Mouse (Mus musculus) Patski (cell line): ENCODE data around the gene Grasp. TPM values are rescaled to one million over a fixed set of nuclear protein-coding genes. Genes with fewer than 3 reads are reported as not detected.

ENCODE experiments used
- ATAC-seq: fragments of 100-300 bp; one replicate; pipeline ENCODE4 v1.8.0; 2021
- CTCF ChIA-PET: fragments of 350-600 bp; sonication (Branson Sonifier 250); formaldehyde crosslinking; loops from one replicate; lab custom pipeline; 2022; ENCODE audit warnings: inconsistent platforms; lab: Charles Lee
- POLR2A ChIA-PET: fragments of 350-600 bp; sonication (Branson Sonifier 250); formaldehyde crosslinking; loops from one replicate; lab custom pipeline; 2022; ENCODE audit warnings: antibody characterized with exemption, inconsistent platforms; lab: Charles Lee
- DNase-seq: peaks from one replicate; pipeline ENCODE4 v3.0.0-alpha.2; 2011; ENCODE audit warnings: low read depth, low spot score
- H3K27me3 ChIP-seq: fragments of 371-371 bp; one replicate; pipeline ENCODE4 v1.5.1; 2021
- CTCF ChIP-seq: fragments of 100-300 bp; IDR thresholded peaks from one replicate; pipeline ENCODE4 v1.5.1; 2021
- in situ Hi-C: fragments of 300-500 bp; cut with MboI; formaldehyde crosslinking; loops from 3 replicates; pipeline ENCODE4 v1.11.1; 2018; ENCODE audit warnings: low pct_unique_long_range_greater_than_20kb, mixed read lengths
- polyA plus RNA-seq: library from polyadenylated mRNA; unstranded; gene quantifications from one replicate; pipeline ENCODE4 v1.2.3, GENCODE M21; 2021

Gene Grasp
- polyA plus RNA-seq, 1 experiment from 2014 or later: 6.8 TPM

DNA sequence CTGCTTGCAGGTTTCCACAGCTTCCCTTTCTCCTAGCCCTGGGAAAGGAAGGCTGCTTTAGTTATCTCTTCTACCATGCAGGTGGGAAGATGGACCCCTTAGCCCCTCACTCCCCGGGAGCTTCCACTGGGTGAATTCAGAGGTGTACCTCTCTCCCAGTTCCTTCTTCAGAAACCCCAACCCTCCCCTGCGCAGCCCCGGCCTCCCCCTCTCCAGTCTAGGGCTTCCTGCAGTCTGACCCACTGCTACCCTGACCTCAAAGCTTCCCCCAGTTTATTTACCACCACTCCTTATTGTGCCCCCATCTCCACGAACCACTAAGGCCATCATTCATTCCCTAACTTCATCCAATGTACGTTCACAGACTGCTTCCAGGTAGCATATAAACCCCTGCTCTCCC lies 392 bp upstream of the Grasp start:
- POLR2A ChIA-PET: interaction anchor here (0.6 to 3.8 kb wide), 3 partner anchors 13 to 53 kb away, joined by 3 to 29 read pairs (median 4); no protein-coding TSS in a partner anchor
- in situ Hi-C loops: no loop called here
- H3K27me3 ChIP-seq: no peaks in the 10 kb centered on the region
- ATAC-seq (no peak), DNase-seq (no peak)
- CTCF ChIA-PET: interaction anchor here (1.8 to 8.2 kb wide), 3 partner anchors 9 to 13 kb away, joined by 4 to 92 read pairs (median 28); no protein-coding TSS in a partner anchor
- TF ChIP-seq CTCF: no peak

DNA sequence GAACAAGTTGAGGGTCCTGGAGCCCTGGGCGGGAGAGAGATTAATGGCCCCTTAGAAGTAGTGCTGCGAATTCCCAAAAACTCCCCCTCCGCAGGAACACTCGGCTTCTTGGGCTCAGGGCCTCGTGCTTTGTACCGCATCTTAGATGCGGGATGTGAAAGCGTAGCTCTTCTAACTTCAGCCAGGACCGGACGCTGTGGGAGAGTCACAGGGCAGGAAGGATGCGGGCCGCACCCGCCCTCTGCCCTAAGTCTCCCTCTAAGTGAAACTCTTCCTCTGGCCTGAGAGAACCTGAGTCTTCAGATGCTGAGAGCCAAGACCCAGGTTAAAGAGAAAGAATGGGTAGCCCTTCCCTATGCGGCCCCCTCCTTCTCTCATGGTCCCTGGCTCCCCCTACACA lies 989 bp downstream of the Grasp start:
- in situ Hi-C loops: no loop called here
- ATAC-seq: no peak
- no peak for DNase-seq
- no peak for TF ChIP-seq CTCF
- ChIA-PET CTCF (interaction anchor here (1.4 to 8.2 kb wide), 2 partner anchors 11 to 17 kb away, joined by 3 to 92 read pairs; no protein-coding TSS in a partner anchor), POLR2A (interaction anchor here (0.6 to 2.0 kb wide), 4 partner anchors 10 to 607 kb away, joined by 3 to 12 read pairs (median 3); no protein-coding TSS in a partner anchor)
- no peaks in the 10 kb centered on the region for H3K27me3 ChIP-seq

DNA sequence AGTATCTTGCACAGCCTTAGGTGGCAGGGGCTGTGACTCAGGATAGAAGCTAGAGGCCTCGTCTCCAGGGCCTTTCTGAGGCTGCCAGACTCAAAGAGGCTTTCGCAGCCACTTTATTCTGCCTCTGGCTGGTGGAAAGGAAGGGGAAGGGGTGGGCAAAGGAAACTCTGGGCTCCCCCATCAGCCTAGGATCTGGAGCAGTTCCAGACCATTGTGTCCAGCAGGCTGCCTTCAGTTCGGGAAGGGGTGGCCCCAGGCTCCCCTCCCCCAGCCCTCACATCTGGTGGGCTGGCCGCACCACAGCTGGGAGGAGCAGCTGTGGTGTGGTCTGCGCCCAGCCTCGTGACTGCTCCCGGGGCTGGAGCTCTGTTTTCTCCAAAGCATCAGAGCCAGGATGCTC lies 4.0 kb downstream of the Grasp start:
- DNase-seq: no peak
- POLR2A ChIA-PET: no interaction called here
- CTCF ChIA-PET: interaction anchor here (0.9 to 2.2 kb wide), 3 partner anchors 8 to 55 kb away, joined by 3 to 7 read pairs (median 4); no protein-coding TSS in a partner anchor
- H3K27me3 ChIP-seq: no peaks in the 10 kb centered on the region
- ATAC-seq: no peak
- TF ChIP-seq CTCF: no peak
- in situ Hi-C loops: no loop called here

DNA sequence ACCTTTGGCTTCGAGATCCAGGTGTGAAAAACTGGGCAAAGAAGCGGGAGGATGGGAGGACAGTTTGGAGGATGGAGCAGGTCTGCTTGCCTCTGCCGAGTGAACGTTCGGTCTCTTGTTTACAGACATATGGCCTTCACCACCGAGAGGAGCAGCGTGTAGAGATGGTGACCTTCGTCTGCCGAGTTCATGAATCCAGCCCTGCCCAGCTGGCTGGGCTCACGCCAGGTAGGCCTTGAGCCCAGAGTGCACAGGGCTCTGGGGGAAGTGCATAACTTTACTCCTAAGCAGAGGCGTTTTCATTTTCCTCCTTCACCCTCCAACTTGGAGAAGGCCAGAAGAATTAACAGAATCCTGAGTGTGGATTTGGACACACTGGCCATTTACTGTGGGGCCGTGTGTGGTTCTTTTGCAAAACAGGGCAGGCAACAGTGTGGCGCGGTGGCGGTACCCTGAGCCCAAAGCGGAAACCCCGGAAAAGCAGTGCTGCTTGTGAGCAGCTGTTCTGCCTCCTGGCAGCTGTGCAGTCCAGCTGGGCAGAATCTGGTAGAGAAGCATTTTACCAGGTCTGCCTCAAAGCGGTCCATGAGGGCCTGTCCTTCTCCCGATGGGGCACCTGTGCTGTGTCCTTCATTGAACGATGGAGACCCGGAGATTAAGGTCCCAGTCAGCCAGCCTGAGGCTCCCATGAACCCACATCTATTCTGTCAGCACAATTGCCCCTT lies 5.0 kb downstream of the Grasp start:
- H3K27me3 ChIP-seq: no peaks in the 10 kb centered on the region
- in situ Hi-C loops: no loop called here
- no peak for ATAC-seq
- no peak for TF ChIP-seq CTCF
- DNase-seq: no peak
- ChIA-PET POLR2A (no interaction called here), CTCF (interaction anchor here (2.2 kb wide), 1 partner anchor 9 kb away, joined by 7 read pairs; no protein-coding TSS in a partner anchor)

DNA sequence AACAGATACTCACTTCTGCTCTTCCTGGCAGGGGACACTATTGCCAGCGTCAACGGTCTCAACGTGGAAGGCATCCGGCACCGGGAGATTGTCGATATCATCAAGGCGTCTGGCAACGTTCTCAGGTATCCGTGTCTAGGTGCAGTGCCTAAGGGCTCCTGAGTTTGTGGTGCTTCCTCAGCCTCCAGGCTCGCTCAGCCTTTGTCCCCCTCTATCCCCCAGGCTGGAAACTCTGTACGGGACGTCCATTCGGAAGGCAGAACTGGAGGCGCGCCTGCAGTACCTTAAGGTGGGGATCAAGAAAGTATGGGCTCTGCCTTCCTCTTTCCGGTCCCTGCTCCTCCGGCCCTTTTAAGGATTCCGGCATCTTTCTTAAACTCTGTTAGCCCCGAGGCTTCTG lies 6.5 kb downstream of the Grasp start:
- ChIA-PET CTCF (interaction anchor here (1.0 kb wide), 1 partner anchor 53 kb away, joined by 3 read pairs; no protein-coding TSS in a partner anchor), POLR2A (no interaction called here)
- no peak for TF ChIP-seq CTCF
- no peak for DNase-seq
- ATAC-seq: no peak
- H3K27me3 ChIP-seq: no peaks in the 10 kb centered on the region
- in situ Hi-C loops: no loop called here

DNA sequence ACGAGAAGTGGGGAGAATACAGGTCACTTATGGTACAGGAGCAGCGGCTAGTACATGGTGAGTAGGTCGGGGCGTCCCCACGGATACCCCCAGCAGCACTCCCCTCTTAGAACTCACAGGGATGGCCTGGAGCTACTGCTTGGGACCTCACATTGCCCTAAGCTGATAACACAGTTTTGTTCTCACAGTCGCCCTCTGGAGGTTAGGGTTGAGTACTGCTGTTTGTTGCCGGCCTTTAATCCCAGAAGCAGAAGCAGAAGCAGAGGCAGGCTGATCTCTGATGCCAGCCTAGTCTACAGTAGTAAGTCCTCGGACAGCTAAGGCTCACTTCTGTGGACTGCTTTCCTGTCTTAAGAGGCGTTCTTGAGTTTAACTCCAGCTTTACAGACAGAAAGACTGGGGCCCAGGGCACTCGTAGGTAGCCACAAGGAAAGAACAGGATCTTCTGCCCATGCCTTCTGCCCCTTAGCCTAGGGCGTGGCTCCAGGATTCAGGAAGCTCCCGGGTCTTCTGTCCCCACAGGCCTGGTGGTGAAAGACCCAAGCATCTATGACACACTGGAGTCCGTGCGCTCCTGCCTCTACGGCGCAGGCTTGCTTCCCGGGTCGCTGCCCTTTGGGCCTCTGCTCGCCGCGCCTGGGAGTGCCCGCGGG lies 7.1 kb downstream of the Grasp start:
- H3K27me3 ChIP-seq: no peaks in the 10 kb centered on the region
- ChIA-PET POLR2A (no interaction called here), CTCF (interaction anchor here (1.0 kb wide), 1 partner anchor 52 kb away, joined by 3 read pairs; no protein-coding TSS in a partner anchor)
- no peak for ATAC-seq
- in situ Hi-C loops: no loop called here
- no peak for DNase-seq
- no peak for TF ChIP-seq CTCF

DNA sequence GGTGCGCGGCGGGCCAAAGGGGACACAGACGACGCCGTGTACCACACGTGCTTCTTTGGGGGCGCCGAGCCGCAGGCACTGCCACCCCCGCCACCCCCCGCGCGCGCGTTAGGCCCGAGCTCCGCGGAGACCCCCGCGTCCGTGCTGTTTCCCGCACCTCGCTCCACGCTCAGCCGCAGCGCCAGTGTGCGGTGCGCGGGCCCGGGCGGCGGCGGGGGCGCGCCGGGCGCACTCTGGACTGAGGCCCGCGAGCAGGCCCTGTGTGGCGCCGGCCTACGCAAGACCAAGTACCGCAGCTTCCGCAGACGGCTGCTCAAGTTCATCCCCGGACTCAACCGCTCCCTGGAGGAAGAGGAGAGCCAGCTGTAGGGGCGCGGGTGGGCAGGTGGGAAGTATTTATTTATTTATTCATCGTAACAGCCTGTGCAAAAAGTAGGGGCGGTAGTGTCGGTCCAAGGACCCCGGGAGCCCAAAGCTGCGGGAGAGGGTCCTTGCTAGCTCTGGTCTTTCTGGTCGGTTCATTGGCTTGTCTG lies 7.7 kb downstream of the Grasp start:
- ATAC-seq (no peak), DNase-seq (no peak)
- TF ChIP-seq CTCF: no peak
- in situ Hi-C loops: no loop called here
- ChIA-PET POLR2A (interaction anchor here (1.1 kb wide), 1 partner anchor 14 kb away, joined by 4 read pairs; no protein-coding TSS in a partner anchor), CTCF (no interaction called here)
- no peaks in the 10 kb centered on the region for H3K27me3 ChIP-seq

DNA sequence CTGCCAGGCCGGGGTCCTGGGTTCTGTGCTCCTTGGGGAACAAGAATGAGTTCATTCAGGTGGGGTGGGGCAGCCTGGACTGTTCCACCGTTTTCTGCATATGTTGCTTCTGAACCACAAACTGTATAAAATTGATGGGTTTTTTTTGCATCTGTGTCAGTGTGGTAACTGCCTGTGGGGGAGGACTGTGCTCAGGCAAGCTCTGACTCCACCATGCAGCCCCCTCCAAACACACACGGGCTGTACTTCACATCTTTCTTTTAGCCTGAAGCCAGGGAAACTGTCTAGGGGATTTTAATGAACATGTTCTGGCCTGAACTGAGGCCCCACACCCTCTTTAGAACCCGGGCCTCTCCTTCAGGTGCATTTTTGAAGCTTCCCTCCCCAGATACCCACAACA lies 8.6 kb downstream of the Grasp start:
- no peak for TF ChIP-seq CTCF
- no peak for ATAC-seq
- DNase-seq: no peak
- ChIA-PET POLR2A (interaction anchor here (1.1 kb wide), 1 partner anchor 13 kb away, joined by 4 read pairs; no protein-coding TSS in a partner anchor), CTCF (interaction anchor here (0.7 to 0.8 kb wide), 3 partner anchors 9 to 51 kb away, joined by 3 to 4 read pairs (median 4); partner anchors contain the start of gene Grasp)
- in situ Hi-C loops: no loop called here
- no peaks in the 10 kb centered on the region for H3K27me3 ChIP-seq

DNA sequence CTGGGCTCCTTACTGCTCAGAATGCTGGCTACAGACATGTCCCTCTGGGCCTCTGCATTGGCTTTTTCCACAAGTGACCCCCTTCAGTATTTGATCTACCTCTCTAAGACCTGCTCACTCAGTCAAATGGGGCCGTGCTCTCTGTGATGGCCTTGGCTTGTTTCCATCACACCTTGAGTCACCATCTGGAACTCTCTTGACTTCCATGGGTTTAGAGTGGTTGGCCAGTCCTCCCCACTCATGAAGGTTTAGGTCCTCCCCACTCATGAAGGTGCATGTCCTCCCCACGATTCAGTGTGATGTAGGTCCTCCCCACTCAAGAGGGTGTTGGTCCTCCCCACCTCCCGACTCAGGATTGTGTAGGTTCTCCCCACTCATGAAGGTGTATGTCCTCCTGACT lies 9.2 kb downstream of the Grasp start:
- in situ Hi-C loops: no loop called here
- H3K27me3 ChIP-seq: no peaks in the 10 kb centered on the region
- DNase-seq: no peak
- CTCF ChIA-PET: interaction anchor here (0.7 to 6.2 kb wide), 4 partner anchors 10 to 50 kb away, joined by 3 to 92 read pairs (median 4); partner anchors contain the start of gene Grasp
- TF ChIP-seq CTCF: no peak
- POLR2A ChIA-PET: no interaction called here
- no peak for ATAC-seq

DNA sequence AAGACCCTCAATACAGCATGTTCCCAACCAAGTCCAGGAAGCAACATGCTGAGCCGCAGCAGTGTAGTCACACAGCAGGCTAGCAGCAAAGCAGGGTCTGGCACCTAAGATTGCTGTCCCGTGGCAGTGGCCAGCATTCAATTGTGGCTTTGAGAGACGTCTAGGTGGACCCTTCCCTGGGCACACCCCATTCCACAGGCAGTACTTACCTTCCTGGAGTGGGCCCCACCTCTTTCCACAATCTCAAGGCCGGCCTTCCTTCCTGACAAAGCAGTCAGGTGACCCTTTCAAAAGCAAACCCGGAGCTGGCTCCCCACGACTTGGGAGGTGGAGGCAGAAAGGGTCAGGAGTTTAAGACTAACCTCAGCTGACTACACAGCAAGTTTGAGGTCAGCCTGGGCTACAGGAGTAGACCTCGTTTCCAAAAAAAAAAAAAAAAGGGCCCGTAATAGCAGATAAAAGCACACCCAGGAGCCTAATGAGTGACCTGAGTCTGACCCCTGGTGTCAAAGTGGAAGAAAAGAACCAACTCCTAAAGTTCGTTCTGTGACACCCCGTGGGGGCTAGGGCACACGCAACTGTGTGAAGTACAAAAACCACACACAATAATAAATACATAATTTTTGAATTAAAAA lies 9.8 kb downstream of the Grasp start:
- ChIA-PET POLR2A (no interaction called here), CTCF (interaction anchor here (0.7 to 6.2 kb wide), 3 partner anchors 11 to 50 kb away, joined by 3 to 92 read pairs (median 4); partner anchors contain the start of gene Grasp)
- ATAC-seq: no peak
- no peak for TF ChIP-seq CTCF
- H3K27me3 ChIP-seq: no peaks in the 10 kb centered on the region
- in situ Hi-C loops: no loop called here
- DNase-seq: no peak
